Mouse (Mus musculus): Measurements from ENCODE around the gene Trim29. TPM values are rescaled to one million over a fixed set of nuclear protein-coding genes. Genes with fewer than 3 reads are reported as not detected.

Gene Trim29
- polyA plus RNA-seq, 1 experiment = 0.26 TPM

DNA sequence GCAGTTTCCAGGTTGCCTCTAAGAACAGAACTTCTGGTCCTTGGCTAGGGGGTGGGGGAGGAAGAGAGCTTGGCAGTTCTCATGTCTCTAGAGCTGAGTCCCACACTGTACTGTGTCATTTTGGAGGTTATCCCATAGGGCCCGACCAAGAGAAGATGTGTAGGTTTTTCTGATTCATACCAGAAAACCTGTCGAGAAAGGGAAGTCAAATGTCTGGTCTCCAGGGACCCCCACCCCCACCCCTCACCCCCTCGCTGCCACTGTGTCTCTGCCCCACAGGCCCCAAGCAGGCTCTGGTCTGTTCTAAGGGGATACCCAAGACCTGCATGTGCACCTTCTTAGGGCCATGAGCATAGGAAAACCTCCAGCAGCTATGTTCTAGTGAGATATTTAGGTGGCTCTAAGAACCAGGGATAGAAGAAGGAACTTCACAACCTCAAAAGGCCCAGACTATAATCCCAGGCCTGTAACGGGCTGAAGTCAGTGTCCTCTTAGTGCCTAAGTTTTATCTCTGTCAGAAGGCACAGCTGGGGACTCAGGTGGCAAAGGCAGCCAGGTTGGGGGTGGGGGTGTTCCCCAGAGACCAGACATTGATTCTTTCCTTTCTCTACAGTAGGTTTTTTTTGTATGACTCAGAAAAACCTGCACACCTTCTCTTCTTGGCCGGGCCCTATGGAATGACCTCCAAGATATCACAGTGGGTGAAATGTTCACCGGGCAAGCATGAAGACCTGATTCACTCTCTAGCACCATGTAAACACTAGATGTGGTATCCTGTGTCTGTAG is 1.4 kb upstream of the Trim29 start:
- 87% methylated on average over 6 of the region's 6 CpGs for WGBS
- DNase-seq (ENCODE audit: low read depth, low spot score) = no peak

DNA sequence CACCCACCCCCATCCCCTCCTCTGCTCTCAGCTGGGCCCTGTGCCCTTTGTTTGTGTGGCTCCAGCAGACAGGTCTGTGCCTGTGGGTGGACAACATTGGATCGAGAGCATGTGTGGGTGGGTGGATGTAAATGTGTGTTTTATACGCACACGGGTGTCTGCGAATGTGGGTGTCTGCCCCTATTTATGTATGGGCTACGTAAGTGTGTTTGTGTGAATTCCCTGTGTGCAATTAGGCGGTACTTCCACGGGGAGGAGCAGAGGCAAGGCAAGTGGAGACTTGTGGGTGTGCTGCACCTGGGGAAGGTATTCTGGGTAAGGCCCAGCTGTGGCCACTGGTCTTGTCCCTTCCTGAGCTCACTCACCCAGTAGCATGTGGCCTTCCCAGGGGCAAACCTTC is 1.5 kb downstream of the Trim29 start:
- 74% methylated on average over 7 of the region's 7 CpGs for WGBS
- no peak for DNase-seq (ENCODE audit: low read depth, low spot score)

DNA sequence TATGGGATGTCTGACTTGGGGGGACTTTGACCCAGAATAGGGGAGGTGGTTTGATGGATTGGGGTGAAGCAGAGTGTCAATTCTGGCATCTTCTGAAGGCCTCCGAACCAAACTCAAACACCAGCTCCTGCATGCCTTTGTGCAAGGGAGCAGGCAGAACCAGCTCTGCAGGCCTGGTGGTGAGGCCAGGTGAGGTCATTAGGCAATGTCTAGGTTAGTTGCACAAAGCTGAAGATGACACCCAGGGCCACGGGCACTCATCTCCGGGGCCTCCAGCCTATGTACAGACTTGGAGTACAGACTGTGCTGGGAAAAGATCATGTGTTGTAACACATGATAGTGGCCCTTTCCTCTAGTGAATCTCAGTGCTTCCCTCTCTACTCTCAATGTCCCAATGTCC is 3.2 kb downstream of the Trim29 start:
- no peak for DNase-seq (ENCODE audit: low read depth, low spot score)
- 55% methylated on average over 3 of the region's 3 CpGs for WGBS

DNA sequence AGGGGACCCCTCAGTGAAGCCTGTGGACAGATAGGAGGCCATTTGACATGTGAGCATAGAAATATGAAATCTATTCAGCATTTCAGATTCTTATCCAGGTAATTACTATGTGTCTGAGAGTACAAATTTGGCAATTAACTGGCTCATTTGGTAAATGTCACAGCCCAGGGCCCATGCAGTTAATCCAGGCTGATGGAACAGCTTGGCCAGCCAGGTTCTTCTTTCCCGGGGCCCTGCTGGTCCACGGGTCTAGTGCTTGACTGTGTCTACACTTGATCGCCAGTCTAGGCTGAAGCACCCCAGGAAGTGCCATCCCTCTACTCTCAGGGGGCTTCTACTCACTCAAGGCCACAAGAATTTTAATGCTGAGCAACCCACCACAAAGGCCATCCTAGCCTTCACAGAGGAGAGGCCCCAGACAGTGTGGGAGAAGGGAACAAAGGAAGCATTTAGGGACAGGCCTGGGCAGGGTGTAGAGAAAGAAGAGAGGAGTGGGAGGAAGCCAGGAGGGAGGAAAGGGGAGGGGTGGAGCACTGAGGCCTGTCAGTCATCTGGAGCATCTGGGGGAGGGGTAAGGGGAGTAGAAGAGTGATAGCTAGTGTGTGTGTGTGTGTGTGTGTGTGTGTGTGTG is 4.8 kb downstream of the Trim29 start:
- DNase-seq (ENCODE audit: low read depth, low spot score) = no peak
- 78% methylated on average over 3 of the region's 3 CpGs for WGBS

DNA sequence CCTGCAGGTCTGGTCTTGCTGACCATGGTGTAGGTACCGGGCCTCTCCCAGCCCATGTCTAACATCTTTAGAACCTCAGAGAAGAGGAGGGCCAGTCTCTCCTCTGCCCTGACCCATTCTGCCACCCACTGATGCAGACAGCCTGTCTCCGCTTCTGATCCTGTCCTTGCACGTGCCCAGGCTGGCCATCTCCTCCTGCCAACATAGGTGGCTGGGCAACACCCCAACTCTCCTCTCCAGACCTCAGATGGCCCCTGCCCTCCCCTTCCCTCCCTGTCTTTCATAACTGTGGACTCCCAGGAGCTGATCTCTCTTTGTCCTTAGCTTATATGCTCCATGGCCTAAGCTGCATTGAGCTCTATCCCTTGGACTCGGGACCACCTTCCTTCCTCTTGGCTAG is 5.8 kb downstream of the Trim29 start:
- no peak for DNase-seq (ENCODE audit: low read depth, low spot score)
- WGBS = 86% methylated on average over 4 of the region's 4 CpGs

DNA sequence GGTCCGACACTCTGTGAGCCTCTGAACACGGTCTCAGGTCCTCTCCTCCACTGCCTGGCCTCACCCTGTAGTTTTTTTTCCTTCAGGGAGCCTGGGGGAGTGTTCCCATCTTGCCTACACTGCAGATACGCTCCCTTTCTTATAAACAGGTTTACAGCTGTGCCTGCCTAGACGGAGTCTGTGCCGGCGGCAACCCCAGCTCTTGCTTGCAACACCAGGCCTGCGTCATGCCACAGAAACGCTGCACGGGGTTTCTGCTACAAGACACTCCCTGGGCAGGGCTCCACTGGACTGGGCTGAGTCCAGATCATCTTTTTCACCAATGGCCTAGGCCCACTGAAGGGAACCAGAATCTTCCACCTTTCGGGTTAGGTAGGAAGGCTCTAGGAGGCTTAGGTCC is 8.0 kb downstream of the Trim29 start:
- DNase-seq (ENCODE audit: low read depth, low spot score) = no peak

DNA sequence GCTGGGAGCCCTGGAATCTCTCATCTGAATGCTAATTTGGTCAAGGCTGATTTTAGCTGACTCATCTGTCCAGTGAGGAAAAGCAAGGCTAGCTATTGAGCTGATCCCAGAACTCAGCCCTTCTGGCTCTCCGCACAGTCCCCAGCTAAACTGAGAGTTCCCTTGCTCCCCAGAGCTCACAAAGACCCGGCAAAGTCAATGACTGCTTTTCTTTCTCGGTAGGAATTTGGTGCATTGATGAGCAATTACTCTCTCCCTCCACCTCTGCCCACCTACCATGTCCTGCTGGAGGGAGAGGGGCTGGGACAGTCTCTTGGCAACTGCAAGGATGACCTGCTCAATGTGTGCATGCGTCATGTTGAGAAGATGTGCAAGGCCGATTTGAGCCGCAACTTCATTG is 11.3 kb downstream of the Trim29 start:
- WGBS = 85% methylated on average over 6 of the region's 6 CpGs
- no peak for DNase-seq (ENCODE audit: low read depth, low spot score)

More for the DNA sequence above, 8.0 kb downstream of the Trim29 start:
- WGBS = 58% methylated on average over 10 of the region's 10 CpGs

DNA sequence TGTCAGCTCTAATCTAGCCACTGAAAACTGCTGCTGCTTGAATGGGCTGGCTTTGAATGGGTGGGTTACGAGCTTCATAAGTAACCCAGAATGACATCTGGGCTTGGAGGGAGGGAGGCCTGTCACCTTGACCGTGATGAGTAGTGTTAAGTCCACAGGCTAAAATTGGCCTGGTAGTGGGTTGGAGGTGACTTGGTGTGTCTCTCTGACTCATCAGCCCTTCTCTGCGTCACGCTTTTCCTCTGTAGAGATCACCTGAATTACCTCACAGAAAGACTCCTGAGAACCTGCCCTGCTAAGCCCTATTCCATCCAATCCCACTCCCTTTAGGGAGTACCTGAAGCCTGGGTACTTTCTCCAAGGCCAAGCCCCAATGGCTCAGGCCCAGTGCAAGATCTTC is 12.0 kb downstream of the Trim29 start:
- 86% methylated on average over 4 of the region's 4 CpGs for WGBS
- DNase-seq (ENCODE audit: low read depth, low spot score) = no peak

DNA sequence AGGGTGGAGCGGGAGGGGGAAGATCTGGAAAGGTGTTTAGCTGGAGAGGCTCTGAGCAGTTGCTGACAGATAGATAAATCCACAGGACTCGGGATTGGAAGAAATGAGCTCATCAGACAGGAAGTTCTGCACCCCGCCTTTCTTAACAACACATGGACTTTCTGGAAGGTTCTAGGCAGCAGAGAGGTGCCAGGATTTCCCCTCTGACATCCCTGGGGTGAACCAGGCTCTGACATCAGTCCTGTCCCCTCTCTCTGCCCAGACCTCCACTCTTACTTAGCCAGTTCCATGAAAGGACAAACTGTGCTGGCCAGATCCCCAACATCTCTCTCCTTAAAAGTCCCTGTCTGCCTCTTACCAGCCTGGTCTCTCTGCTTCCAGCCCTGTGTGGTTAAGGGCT is 14.8 kb downstream of the Trim29 start:
- no peak for DNase-seq (ENCODE audit: low read depth, low spot score)
- WGBS = 54% methylated on average over 3 of the region's 3 CpGs

DNA sequence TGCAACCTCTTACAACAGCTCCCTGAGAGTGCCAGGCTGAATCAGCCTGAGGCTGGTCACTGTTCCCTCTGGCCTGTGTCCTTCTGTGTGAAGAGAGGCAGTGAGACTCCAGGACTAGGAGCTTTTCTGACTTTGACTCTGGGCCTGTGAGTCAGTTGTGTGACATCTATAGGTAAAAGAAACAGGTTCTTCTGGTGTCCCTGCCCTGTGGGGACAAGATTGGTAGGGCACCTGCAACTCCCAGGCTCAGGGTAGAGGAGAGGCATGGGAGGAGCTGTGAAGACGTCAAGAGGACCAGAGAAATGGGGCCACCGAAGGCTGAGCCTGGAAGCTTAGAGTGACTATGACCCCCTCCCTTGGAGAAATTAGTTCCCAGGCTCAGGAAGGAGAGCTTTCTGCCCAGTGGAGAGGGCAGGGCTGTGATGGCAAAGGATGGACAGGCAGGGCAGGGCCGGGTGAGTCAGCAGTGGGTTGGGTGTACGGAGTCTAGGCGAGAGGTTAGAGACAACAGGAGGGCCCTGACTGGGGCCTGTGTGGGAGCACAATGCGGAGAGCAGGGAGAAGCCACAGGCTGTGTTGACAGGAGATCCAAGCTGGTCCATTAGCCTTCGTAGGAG is 15.5 kb downstream of the Trim29 start:
- peak; percentile 19 for DNase-seq (ENCODE audit: low read depth, low spot score)
- WGBS = 44% methylated on average over 7 of the region's 7 CpGs

DNA sequence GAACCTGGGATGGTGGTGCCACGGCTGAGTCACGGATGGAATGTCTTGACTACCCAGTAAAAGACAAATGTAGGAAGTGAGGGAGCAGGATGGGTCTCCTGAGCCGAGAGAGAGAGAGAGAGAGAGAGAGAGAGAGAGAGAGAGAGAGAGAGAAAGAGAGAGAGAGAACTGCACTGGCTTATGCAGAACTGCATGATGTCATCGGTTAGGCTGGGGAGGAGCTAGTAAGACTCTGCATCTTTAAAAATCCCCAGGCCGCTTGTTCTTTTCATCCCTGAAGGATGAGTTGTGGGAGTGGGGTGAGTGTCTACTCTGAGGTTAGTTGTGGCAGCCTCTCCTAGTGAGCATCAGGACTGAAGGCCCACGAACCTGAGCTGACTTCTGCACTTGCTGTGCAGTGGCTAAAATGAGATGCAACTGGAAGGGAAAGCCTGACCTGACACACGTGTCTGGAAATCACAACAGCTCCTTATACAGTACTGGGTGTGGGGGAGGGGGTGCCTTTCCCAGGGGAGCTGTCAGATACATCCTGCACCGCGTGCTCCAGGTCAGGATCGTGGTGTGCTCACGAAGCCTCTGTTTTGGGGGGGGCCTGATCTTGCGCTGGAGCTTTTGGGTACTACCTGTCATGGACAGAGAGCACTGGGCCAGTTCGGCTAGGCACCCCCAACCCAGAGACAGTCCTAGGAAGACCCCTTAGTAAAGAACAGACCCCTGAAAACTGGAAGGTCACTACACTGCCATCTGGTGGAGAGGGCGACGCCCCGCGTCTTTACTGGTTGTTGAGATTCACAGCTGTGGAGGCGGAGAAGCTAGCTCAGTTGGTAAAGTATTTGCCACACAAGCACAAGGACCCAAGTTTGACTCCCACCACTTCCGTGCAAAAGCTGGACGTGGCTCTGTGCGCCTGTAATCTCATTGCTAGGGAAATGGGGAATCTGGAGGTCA is 16.8 kb downstream of the Trim29 start:
- 61% methylated on average over 21 of the region's 21 CpGs for WGBS
- DNase-seq (ENCODE audit: low read depth, low spot score) = no peak

DNA sequence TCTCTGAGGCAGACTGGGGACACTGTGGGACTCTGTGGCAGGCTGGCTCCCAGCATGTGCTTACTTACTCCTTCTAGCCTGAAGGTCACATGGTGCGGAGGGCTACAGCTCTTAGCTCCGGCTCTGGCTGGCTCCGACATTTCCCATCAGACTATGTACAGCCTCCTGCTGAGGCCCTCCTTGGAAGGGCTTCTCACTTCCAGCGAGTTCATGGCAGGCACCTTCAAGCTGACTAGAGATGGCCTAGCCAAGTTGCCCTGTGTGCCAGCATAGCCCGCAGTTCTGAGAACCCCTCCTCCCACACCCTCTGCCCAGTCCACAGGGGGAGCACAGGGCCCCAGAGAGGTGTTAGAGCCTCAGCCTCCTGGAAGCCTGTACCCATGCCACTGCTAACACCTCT is 19.8 kb downstream of the Trim29 start:
- WGBS = 66% methylated on average over 5 of the region's 5 CpGs
- no peak for DNase-seq (ENCODE audit: low read depth, low spot score)

DNA sequence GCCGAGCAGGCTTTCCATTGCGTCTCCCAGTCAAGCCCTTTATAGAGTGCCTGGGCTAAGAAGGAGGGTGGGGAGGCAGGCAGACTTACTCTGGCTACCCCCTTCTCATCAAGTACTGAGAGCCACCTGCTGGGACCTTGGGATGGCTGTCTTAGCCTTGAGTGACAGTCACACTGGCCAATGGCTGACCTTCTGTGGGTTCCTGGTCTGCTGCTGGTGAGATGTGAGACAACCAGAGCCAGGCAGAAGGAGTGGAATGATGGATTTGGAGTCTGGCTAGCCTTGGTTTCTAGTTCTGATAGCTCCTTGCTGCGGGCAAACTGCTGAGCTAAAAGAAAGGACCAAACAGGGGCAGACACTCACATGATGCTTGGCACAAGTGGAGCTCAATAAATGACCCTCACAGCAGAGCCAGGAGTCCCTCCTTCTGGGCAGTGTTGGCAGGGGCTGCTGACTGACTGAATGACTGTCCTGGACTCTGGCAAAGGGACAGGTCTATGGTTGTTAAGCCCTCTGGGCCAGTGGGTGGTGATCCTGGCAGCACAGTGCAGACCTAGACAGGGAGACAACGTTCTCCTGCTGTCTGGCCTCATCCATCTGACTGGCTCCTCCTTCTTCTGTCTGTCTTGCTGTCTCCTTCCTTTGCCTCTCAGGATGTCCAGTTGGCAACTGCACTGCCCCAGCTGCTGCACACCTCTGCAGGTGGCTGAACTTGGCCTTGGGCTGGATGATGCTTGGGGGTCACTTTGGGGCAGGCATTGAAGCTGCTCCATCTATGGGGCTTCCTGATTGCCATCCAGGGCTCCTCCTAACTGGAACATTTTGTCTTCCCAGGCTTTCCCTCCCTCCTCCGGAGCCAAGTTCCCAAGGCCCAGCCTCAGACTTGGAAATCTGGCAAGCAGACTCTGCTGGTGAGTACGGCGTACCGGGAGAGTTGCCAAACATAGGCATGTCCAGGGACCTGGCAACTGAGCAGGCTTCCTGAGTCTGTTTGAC is 21.1 kb downstream of the Trim29 start:
- DNase-seq (ENCODE audit: low read depth, low spot score) = no peak
- WGBS = 54% methylated on average over 8 of the region's 8 CpGs

DNA sequence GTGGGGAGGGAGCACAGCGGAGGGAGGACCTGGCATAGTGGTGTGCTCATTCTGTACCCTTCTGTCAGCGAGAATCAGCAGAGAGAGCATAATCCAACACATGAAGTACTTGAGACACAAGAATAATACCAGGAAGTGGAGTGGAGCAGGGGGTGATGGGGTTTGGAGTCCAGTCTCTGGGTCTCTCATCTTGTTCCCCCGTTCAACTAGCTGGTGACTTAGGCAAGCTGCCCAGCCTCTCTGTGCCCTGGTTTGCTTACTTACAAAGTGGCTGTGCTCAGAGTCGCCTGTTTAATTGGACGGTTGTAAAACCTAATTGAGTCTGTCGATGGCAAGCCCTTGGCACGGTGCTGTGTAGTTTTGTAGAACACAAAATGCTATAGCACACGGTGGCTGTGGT is 23.8 kb downstream of the Trim29 start:
- WGBS = 22% methylated on average over 8 of the region's 8 CpGs
- no peak for DNase-seq (ENCODE audit: low read depth, low spot score)

DNA sequence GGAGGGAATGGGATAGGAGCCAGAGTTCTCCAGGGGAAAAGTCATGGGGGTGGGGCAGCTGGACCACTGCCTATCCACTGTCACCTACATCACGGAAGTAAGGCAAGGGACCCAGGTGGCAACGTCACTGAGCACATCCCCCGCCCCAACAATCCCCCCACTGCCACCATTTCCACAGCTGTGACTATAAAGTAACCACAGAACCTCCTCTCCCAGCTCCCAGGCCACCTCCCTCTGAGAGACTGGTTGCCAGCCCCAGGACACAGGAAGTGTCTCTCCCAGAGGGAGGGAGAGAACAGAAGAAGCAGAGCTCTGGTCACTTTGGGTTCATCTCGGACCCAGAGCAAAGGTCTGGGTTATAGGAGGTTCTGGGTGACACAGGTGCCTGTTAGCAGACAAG is 27.0 kb downstream of the Trim29 start:
- no peak for DNase-seq (ENCODE audit: low read depth, low spot score)
- WGBS = 46% methylated on average over 4 of the region's 4 CpGs

DNA sequence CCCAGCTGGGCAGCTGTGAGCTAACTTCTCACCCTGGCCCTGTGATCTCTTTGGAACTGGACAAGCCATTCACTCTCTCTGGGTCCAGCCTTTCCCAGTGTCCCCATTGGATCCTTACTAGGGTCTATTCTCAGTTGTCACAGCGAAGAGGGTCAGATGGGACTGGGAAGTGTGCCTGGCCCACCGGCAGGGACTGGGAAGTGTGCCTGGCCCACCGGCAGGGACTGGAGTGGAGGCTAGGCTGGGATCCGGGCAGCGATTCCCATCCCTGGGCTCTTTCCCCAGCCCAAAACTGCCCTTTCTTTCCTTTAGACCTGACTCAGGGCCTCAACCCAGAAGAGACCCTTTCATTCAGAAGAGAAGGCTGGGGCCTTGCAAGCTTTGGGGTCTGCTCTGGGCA is 27.4 kb downstream of the Trim29 start:
- no peak for DNase-seq (ENCODE audit: low read depth, low spot score)

DNA sequence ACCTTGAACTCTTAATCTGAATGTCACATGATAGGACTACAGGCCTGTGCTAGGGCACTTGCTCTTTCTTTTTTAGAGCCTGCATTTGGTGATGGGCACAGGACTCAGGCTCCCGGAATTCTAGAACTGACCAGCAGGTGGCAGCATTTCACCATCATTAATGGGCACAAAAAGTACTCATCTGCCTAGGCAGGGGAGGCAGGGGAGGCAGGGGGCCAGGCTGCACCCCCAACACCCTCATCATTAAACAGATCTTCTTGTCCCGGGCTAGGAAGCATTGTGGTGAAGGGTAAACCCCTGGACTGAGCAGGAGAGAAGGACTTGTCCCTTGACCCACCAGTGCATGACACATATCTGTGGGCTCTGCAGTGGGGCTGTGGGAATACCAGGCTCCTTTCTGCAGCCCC is 29.0 kb downstream of the Trim29 start:
- 4% methylated on average over 2 of the region's 2 CpGs for WGBS
- DNase-seq (ENCODE audit: low read depth, low spot score) = peak; percentile 39

More for the DNA sequence above, 27.4 kb downstream of the Trim29 start:
- 76% methylated on average over 5 of the region's 5 CpGs for WGBS

DNA sequence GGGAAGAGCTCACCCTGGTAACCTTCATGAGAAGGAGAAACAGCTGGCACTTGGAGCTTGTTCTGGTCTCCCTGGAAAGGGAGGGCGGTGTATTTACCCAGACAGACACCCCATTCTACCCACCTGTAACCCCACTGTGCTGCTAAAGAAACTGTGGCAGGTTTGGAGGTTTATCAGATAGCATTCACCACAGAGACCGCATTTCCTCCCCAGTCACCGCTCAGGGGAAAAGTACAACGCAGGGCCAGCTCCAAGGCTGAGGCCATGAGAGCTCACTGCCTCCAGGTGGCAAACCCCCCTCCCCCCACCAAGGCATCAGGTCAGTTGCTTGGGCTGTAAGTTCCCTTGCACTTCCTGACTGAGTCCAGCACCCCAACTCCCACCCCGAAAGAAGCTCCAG is 39.4 kb downstream of the Trim29 start:
- WGBS = 32% methylated on average over 5 of the region's 5 CpGs
- no peak for DNase-seq (ENCODE audit: low read depth, low spot score)

DNA sequence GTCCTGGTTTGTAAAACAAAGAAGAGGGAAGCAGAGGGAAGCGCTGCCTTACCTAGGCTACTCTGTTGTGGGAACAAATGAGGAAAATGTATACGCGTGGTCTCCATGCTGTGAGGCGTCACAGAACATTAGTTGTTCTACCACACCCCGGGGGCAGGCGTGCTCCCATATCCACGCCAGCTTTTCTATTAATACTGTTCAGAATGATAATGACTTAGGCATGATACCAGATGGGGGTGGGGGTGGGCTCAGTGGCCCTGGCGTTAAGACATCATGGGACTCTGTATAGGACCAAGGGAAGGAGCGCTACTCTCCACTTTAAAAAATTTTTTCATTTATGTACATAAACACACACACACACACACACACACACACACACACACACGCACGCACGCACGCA is 40.4 kb downstream of the Trim29 start:
- DNase-seq (ENCODE audit: low read depth, low spot score) = no peak
- WGBS = 68% methylated on average over 13 of the region's 13 CpGs
